Mouse (Mus musculus): Measurements from ENCODE around the gene Zfp26.

The Zfp26 gene

GRCm38 (mm10) chr9:20459377-20460317, at the start of gene Zfp26:
Gene Zfp26 (minus strand): TSS chr9:20460162.
- under 1% methylated on average over 48 of the region's 48 CpGs for WGBS

GRCm38 (mm10) chr9:20509676-20510075, 49.7 kb upstream of the Zfp26 start:
- WGBS = 84% methylated on average over 3 of the region's 3 CpGs

GRCm38 (mm10) chr9:20504801-20505200, 44.8 kb upstream of the Zfp26 start:
- 90% methylated on average over 5 of the region's 5 CpGs for WGBS

GRCm38 (mm10) chr9:20493281-20493680, 33.3 kb upstream of the Zfp26 start:
- under 1% methylated on average over 9 of the region's 9 CpGs for WGBS

GRCm38 (mm10) chr9:20492527-20493233, 32.7 kb upstream of the Zfp26 start, which contains the start of gene Zfp426:
Gene Zfp426 (minus strand): TSS chr9:20492746.
- under 1% methylated on average over 40 of the region's 40 CpGs for WGBS

GRCm38 (mm10) chr9:20491858-20492526, 32.0 kb upstream of the Zfp26 start:
- WGBS = 5% methylated on average over 20 of the region's 20 CpGs

GRCm38 (mm10) chr9:20489536-20489935, 29.6 kb upstream of the Zfp26 start:
- WGBS = 83% methylated on average over 5 of the region's 5 CpGs

- 81% methylated on average over 5 of the region's 5 CpGs for WGBS
Measured at GRCm38 (mm10) chr9:20479396-20479795, 19.4 kb upstream of the Zfp26 start.

GRCm38 (mm10) chr9:20476632-20477031, 16.7 kb upstream of the Zfp26 start:
- WGBS = 100% methylated on average over 1 of the region's 1 CpGs

- 48% methylated on average over 7 of the region's 7 CpGs for WGBS
Measured at GRCm38 (mm10) chr9:20466761-20467442, 6.9 kb upstream of the Zfp26 start.

- WGBS = 92% methylated on average over 4 of the region's 4 CpGs
Measured at GRCm38 (mm10) chr9:20453647-20454046, 6.3 kb downstream of the Zfp26 start.

- 87% methylated on average over 1 of the region's 1 CpGs for WGBS
Measured at GRCm38 (mm10) chr9:20451493-20451892, 8.5 kb downstream of the Zfp26 start.

- 84% methylated on average over 4 of the region's 4 CpGs for WGBS
Measured at GRCm38 (mm10) chr9:20443183-20443783, 16.7 kb downstream of the Zfp26 start.

- 90% methylated on average over 3 of the region's 3 CpGs for WGBS
Measured at GRCm38 (mm10) chr9:20430004-20430403, 30.0 kb downstream of the Zfp26 start.

- 21% methylated on average over 1 of the region's 1 CpGs for WGBS
Measured at GRCm38 (mm10) chr9:20411460-20411859, 48.5 kb downstream of the Zfp26 start.

- 82% methylated on average over 2 of the region's 2 CpGs for WGBS
Measured at GRCm38 (mm10) chr9:20409319-20409718, 50.6 kb downstream of the Zfp26 start.

- 22% methylated on average over 16 of the region's 16 CpGs for WGBS
Measured at GRCm38 (mm10) chr9:20385343-20385703, 74.6 kb downstream of the Zfp26 start.

GRCm38 (mm10) chr9:20384532-20385342, 75.2 kb downstream of the Zfp26 start, which contains the start of gene Zfp560:
Gene Zfp560 (minus strand): TSS chr9:20385177.
- 7% methylated on average over 40 of the region's 40 CpGs for WGBS

GRCm38 (mm10) chr9:20383659-20384058, 76.3 kb downstream of the Zfp26 start:
- WGBS = 92% methylated on average over 7 of the region's 7 CpGs
